Mouse (Mus musculus): Measurements from ENCODE around the gene Ints12.

Ints12 gene

DNA sequence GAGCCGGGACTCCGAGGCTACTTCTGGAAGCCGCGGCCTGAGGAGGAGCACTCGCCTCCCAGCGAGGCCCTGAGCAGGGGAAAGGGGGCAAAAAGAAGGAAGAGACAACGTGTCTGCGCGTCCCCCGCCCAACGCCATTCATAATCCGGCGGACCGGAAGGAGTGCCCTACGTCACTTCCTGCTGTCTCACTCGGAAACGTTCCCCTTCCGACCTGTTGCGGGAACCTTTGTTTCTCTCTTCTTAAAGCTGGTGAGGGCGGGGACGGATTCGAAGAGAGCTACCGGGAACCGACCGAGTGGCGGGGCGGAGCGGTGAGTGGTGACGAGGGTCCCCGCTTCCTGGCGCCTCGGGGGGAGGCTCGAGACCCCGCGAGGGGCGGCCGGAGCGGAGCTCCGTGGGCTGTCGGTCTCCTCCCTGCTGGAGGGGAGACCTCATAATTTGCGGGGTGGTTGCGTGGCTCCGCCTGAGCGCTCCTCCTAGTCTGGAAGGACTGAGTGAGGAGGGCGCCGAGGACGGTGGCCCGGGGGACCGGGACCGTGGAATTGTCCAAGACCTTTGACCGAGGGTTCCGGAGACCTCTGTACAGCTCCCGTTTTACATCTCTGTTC is at the start of gene Ints12, which contains the start of gene Gstcd:
TSS of gene Ints12 (plus strand) at position 177 of the 610 bp plus-strand sequence.
TSS of gene Gstcd (minus strand) at position 370 of the 610 bp plus-strand sequence.
- peak; percentile 95 for DNase-seq (ENCODE audit: low spot score)

GRCm38 (mm10) chr3:133052068-133052467 is 39.6 kb upstream of the Ints12 start:
- no peak for DNase-seq (ENCODE audit: low spot score)

DNA sequence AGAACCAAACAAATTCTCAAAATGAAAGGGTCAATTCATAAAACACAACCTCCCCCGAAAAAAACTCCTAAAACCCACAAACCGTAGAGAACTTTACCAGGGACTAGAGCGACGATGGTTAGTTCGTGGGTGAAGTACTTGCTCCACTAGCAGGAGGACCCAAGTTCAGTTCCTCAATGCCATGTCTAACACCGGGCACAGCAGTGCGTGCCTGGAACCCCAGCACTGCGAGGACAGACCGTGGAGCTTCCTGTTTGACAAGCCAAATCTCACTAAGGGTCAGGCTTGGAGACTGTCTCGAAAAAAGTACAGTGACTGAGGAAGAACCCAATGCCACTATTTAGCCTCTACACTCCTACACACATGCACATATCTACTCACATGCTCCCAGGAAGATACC is 16.1 kb upstream of the Ints12 start:
- DNase-seq (ENCODE audit: low spot score): no peak

DNA sequence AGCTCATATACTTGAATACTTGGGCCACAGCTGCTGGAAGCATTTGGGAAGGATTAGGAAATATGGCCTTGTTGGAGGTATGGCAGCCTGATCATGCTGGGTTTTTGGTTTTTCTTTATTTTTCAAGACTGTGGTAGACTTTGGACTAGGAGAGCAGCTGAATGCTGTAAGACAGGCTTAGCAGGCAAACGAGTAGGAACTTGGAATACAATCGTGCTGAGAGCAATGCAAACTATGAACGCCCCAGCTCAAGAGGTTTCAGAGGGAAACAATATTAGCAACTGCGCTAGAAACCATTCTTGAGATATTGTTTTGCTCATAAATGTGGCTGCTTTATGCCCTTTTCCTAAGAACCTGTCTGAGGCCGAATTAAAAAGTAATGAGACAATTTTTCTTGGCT is 8.9 kb upstream of the Ints12 start:
- DNase-seq (ENCODE audit: low spot score): no peak

DNA sequence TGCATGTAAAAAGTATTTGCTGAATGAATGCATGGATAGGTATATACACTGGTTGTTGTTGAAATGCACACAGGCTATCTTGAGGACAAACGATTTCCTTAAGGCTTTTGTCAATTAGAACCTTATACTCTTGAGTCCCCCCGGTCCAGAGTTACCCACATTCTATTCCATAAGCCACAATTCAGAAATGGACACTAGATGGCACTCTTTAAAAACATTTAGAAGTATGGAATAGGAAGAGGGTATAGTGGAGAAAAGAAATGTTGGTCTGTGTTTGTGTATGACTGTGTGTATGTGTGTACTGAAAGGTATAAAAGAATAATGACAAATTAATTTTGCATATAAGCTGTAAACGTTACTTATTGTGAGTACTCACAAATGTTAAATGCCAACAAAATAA is 5.8 kb upstream of the Ints12 start:
- no peak for DNase-seq (ENCODE audit: low spot score)

DNA sequence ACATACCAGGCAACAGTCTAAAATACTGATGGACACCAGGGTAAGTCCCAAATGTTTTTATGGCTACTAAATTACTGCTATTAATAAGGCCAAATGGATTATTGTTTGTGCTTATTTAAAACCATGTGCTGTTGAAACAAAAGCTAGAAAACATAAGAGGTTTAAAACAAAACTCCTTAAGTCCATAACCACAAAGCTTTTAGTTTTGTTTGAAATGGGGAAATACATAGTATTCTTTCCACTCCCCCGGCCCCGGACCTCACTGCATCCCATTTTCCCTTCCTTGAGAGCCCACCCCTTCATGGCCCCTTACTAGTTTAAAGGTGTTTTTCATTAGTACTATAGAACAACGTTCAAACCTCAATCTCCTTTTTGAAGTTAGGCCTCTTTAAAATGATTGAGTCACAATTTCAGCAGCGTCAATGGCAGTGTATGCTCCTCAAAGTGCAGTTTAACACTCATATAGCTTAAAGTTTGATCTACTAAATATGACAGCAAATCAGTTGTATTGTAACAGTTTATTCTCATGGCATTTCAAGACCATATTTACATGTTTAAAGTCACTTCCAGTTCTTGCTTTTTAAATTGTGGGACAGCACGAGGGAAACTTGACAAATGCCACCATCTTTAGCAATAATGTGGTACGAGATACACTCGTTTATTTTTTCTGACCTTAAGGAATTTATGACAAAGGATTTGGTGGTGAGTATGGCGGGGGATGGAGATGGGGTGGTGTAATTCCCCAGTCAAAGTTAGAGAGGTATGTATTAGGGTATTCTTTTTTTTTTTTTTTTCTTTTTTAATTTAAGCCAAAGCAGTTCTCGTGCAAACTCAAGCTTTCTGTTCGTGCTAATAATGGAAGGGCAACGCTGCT is 1.2 kb upstream of the Ints12 start:
- no peak for DNase-seq (ENCODE audit: low spot score)

GRCm38 (mm10) chr3:133091121-133091663 is 448 bp upstream of the Ints12 start:
- peak; percentile 69 for DNase-seq (ENCODE audit: low spot score)

DNA sequence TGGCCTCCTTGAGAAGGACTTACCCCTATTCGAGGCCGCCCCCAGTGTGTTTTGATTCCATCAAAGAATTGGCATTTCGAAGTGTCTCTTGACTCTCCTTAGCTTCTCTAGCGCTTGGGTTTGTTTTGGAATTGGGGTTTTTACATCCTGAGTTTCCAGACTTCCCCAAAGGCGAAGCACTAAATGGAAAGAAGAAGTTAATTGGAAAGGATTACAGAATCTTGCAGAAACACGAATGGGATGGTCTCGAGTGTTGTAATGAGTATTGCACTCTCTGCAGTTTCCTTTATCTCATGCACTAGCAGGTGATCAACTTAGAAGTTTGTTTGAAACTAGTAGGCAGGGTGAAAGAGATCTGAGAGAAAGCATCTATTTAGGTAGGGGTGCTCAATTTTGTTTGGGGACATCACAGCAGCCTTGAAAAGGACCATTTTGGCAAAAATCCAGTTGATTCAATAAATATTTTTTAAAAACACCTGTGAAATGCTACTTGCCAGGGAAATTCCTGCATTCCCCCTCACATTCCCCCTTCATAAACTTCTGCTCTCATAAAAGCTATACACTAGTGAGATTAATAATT is 724 bp downstream of the Ints12 start:
- DNase-seq (ENCODE audit: low spot score): no peak

- DNase-seq (ENCODE audit: low spot score): no peak
Observed at GRCm38 (mm10) chr3:133092936-133093335, 1.3 kb downstream of the Ints12 start.

DNA sequence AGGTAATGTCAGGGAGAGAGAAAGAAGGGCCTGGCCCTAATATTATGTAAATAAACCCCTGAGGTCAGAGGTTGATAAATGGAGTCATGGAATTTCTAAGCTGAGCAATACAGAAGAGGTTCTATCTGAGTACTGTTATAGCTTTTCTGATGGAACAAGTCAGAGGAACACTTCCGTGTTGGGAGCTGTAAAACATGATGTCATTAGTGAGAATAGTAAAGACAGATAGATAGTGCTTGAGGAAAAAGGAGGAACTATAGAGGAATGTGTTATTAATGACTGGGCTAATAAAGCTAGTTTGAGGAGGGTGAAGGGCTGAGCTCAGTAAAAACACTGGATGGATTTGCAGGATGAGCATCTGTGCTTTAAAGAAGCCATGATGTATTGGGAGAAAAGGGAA is 2.7 kb downstream of the Ints12 start:
- no peak for DNase-seq (ENCODE audit: low spot score)

GRCm38 (mm10) chr3:133097936-133098335 is 6.3 kb downstream of the Ints12 start:
- no peak for DNase-seq (ENCODE audit: low spot score)

- no peak for DNase-seq (ENCODE audit: low spot score)
Observed at GRCm38 (mm10) chr3:133098336-133098735, 6.7 kb downstream of the Ints12 start.

- DNase-seq (ENCODE audit: low spot score): no peak
Observed at GRCm38 (mm10) chr3:133098909-133099308, 7.3 kb downstream of the Ints12 start.

DNA sequence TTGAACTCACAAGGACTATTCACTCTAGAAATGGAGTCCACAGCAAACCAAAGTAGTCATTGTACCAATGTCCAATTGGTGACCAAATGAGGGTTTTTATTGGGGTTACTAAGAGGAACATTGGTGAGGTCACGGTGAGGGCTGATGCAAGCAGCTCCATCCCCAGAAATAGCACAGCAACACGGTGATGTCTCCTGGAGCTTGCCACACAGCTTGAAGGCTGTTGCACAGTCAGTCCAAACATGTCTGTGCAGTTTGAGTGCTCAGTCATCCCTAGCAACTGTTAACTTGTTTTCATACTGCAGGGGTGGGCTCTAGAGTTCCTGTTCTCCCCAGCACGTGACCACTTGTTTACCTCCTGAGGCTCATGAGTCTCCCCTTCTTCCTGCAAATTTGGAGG is 12.1 kb downstream of the Ints12 start:
- no peak for DNase-seq (ENCODE audit: low spot score)

GRCm38 (mm10) chr3:133104436-133104835 is 12.8 kb downstream of the Ints12 start:
- DNase-seq (ENCODE audit: low spot score): no peak

GRCm38 (mm10) chr3:133108731-133109130 is 17.1 kb downstream of the Ints12 start:
- no peak for DNase-seq (ENCODE audit: low spot score)

DNA sequence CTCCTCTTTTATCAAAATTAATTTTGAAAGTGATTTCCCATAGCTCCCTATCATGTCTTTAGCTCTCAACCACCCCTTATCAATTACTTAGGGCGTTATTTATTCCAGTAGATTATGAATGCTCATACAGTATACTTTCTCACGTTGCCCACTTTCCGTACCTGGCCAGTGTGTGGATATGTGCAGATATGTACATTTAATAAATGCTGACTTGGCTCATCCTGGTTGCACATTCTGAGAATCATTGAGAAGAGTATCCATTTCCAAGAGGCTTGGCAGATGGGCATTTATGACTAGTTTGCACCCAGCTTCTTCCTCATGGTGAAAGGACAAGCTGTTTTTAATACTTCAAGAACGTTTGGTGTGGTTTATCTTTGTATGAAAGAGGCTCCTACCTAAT is 18.2 kb downstream of the Ints12 start:
- no peak for DNase-seq (ENCODE audit: low spot score)

GRCm38 (mm10) chr3:133111741-133112140 is 20.1 kb downstream of the Ints12 start:
- DNase-seq (ENCODE audit: low spot score): peak; percentile 24

DNA sequence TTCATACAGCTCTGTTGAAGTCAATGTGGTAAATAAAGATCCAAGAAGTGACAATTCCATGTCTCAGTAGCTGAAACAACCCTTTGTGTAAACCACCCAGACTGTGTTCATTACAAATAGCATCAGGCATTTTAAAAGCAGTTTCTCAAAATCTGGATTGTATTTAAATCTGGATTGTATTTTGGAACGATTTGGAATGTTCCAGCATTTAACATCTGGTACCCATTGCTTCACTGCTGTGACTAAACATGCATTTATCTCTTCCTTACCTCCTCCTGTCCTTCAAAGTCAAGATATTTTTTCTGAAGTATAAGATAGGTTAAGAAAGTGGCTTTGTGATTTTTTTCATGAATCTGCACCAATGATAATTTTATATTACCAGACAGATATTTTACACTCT is 21.6 kb downstream of the Ints12 start:
- DNase-seq (ENCODE audit: low spot score): no peak

GRCm38 (mm10) chr3:133131372-133131771 is 39.7 kb downstream of the Ints12 start:
- no peak for DNase-seq (ENCODE audit: low spot score)

DNA sequence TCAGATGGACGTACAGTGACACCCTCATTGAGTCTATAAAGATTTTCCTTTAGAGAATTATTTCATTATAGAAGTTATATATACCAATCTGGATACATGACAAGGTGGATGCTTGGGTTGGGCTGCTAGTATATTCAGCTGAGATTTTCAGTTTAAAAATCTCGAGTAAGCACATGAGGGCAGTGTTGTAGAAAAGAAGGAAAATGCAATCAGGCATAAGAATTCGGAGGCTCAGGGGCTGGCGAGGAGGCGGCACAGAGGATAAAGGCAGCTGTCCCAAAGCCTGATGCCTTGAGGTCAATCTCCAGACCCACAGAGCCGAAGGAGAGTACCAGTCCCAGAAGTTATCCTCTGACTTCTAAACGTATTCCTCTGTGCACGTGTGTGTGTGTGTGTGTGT is 41.0 kb downstream of the Ints12 start:
- DNase-seq (ENCODE audit: low spot score): no peak

DNA sequence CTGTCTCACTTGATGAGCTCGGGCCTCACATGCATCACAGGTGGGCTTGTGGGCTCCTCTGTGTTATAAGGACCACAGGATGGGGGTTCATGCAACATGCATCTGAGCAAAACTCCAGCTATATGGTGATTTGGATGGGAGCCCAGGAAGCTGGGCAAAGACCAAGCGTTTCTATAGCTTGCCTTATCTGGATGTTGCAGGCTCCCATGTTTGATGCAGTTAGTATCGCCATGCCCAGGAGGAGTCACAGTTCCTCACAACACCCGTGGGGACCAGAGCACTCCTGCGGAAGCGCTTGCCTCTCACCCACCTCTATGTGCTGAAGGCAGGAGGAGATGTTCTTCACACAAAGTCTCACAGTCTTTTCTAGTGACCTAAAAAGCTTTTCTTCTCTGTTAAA is 50.2 kb downstream of the Ints12 start:
- no peak for DNase-seq (ENCODE audit: low spot score)
